Mouse (Mus musculus): ENCODE measurements around the gene Mageh1. TPM values are rescaled to one million over a fixed set of nuclear protein-coding genes. Genes with fewer than 3 reads are reported as not detected.

Gene Mageh1
- polyA plus RNA-seq (2012; rRNA removed): 3.6 and 4.2 TPM in 2 replicates

DNA sequence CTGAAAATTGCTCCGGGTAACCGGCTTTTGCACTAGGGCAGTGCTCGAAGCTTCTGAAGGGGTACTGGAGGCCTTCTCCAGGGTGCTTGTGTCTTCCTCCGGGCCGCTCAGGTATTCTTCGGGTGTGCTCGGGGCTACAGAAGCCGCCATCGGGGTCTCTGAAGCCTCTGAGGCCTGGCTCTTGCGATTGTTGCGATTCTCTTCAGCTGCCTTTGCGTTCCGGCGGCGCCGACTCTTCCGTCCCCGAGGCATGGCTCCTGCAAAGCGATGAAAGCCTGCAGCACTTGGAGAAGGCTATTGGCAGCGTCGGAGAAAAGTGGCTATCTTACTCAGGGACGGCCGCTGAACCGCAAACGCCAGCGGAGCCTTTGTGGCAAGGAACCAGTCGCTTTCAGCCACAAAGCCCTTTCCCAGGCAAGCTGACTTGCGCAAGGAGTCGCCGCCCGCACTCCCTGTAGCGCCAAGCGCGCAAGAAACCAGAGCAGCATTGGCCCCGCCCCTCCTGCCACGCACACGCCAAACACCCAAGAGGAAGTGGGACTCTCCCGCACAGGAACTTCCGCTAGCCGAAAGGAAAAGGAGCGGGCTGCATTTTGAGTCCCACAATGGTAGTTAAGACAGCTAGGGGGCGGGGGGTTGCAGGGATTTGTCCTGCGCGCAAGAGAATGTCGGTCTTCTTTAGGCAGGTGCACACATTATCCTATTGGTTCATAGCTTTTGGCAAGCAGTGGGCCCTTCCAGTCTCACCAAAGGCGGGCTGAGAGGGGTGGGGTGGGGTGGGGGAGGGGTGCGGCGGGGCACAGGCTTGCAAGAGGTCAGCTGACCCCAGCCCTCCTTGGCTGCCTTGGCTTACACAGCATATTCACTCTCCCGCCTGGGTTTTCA, at the start of gene Mageh1:
Gene Mageh1, minus strand, starts transcription at position 489 of the 885 bp plus-strand sequence.

DNA sequence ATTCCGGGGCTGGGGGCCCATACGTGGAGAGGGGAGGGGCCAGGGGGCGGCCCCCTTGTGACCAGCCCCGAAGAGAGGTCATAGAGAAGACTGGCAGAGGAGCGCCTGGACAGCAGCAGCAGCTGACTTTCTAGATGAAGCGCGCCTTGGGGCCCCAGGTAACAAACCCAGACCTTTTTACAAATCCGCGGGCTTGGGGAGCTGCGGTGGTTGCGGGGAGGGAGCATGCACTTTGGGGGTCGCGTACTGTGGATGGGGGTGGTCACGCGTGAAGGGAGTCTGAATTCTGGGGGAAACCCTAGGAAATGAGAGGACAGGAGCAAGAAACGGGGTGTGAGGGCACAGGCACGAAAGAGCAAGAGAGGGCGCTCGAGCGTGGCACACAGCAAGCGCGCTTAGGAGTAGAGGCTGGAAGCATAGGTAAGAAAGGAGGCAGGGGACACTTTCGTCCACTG, 31.0 kb downstream of the Mageh1 start, which contains the start of gene Usp51:
Gene Usp51, plus strand, starts transcription at position 83 of the 455 bp plus-strand sequence.

Other genes starting within 250 kb of the Mageh1 start
- 0.19 TPM in 1 of 2 replicates, not detected in the other for gene Usp51, start 31.1 kb downstream of the Mageh1 start, polyA plus RNA-seq (2012; rRNA removed)
- gene Foxr2, start 81.2 kb upstream of the Mageh1 start, polyA plus RNA-seq (2012; rRNA removed): not detected in 2 replicates
- 1.0 and 1.4 TPM in 2 replicates for gene Rragb, start 102.4 kb upstream of the Mageh1 start, polyA plus RNA-seq (2012; rRNA removed)
- gene Klf8, start 199.9 kb upstream of the Mageh1 start, polyA plus RNA-seq (2012; rRNA removed): 0.30 and 0.35 TPM in 2 replicates